Mouse (Mus musculus) E14TG2a.4 (cell line): ENCODE measurements around the gene Odf2.

ENCODE experiments used
- H3K27me3 ChIP-seq: 2 replicates; pipeline ENCODE4 v1.6.1; 2014; ENCODE audit warnings: low read length, control low read depth; ENCODE audit not compliant: insufficient read depth
- H3K36me3 ChIP-seq: 2 replicates; pipeline ENCODE4 v1.6.1; 2014; ENCODE audit warnings: low read length, control low read depth; ENCODE audit not compliant: insufficient read depth
- H3K4me1 ChIP-seq: replicated peaks from 2 replicates; pipeline ENCODE4 v1.6.1; 2014; ENCODE audit warnings: low read depth, low read length, control low read depth
- H3K4me3 ChIP-seq: replicated peaks from 2 replicates; pipeline ENCODE4 v1.5.1; 2014; ENCODE audit warnings: mild to moderate bottlenecking, low read length
- H3K9me3 ChIP-seq: 2 replicates; pipeline ENCODE4 v1.6.1; 2014; ENCODE audit warnings: low read length, control low read depth
- CTCF ChIP-seq: conservative IDR thresholded peaks from 2 replicates; pipeline ENCODE4 v1.5.1; 2014; ENCODE audit warnings: low read length
- NANOG ChIP-seq: IDR thresholded peaks from 2 replicates; pipeline ENCODE4 v1.6.1; 2014; ENCODE audit warnings: borderline replicate concordance, low read length, mixed read lengths
- POU5F1 ChIP-seq: IDR thresholded peaks from 2 replicates; pipeline ENCODE4 v1.6.1; 2014; ENCODE audit warnings: low read length, borderline replicate concordance

Odf2 gene

GRCm38 (mm10) chr2:29934906-29935599, 46.0 kb downstream of the Odf2 start, which contains the start of gene Gle1:
TSS of gene Gle1 (plus strand) at chr2:29935426.
- TF ChIP-seq POU5F1 (no peak), NANOG (no peak), CTCF (0 out of 2 replicates have a peak, but pooled peaks have one; percentile 8)
- Histone ChIP-seq H3K4me3 (peak within 1 kb of the TSS; percentile 99), H3K4me1 (peaks cover 41% of the 10 kb centered on the region)

DNA sequence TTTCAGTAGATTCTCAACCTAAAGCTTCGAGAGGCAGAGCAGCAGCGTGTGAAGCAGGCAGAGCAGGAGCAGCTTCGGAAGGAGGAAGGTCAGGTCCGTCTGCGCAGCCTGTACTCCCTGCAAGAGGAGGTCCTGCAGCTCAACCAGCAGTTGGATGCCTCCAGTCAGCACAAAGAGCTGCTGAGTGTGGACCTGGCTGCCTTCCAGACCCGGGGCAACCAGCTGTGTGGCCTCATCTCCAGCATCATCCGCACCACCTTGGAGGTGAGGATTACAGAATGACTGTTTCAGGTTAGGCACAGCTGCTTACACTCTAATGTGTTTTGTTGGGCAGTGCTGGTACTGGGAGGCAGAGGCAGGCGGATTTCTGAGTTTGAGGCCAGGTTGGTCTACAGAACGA, 51.1 kb downstream of the Odf2 start:
- Histone ChIP-seq H3K36me3 (peaks cover 84% of the 10 kb centered on the region), H3K27me3 (no peaks in the 10 kb centered on the region), H3K9me3 (no peaks in the 10 kb centered on the region), H3K4me1 (peaks cover 39% of the 10 kb centered on the region), H3K4me3 (no peak overlapping the region)
- no peak for TF ChIP-seq CTCF
- no peak for TF ChIP-seq POU5F1
- no peak for TF ChIP-seq NANOG

More at GRCm38 (mm10) chr2:29934906-29935599, 46.0 kb downstream of the Odf2 start, which contains the start of gene Gle1:
- Histone ChIP-seq H3K27me3 (no peaks in the 10 kb centered on the region), H3K36me3 (peaks cover 55% of the 10 kb centered on the region), H3K9me3 (no peaks in the 10 kb centered on the region)

DNA sequence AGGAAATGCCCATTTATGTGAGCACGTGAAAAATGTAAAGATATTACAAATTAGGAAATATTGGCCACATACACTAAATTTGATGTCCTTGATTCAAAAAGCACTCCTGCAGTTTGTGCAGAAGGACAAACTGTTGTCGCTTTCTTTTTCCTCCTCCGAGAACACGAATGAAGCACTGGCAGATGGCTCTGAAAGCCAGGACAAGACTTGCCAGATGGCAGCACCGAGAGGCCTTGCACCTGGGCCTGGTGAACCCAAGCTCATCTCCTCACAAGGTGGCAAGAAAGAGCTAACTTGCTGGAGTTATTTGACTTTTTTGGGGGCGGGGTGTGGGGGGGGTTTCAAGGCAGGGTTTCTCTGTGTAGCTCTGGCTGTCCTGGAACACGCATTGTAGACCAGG, 51.8 kb downstream of the Odf2 start:
- peaks cover 92% of the 10 kb centered on the region for H3K36me3 ChIP-seq
- no peak overlapping the region for H3K4me3 ChIP-seq
- H3K9me3 ChIP-seq, result no peaks in the 10 kb centered on the region
- no peaks in the 10 kb centered on the region for H3K27me3 ChIP-seq
- peaks cover 45% of the 10 kb centered on the region for H3K4me1 ChIP-seq
- no peak for TF ChIP-seq NANOG
- no peak for TF ChIP-seq POU5F1
- no peak for TF ChIP-seq CTCF

DNA sequence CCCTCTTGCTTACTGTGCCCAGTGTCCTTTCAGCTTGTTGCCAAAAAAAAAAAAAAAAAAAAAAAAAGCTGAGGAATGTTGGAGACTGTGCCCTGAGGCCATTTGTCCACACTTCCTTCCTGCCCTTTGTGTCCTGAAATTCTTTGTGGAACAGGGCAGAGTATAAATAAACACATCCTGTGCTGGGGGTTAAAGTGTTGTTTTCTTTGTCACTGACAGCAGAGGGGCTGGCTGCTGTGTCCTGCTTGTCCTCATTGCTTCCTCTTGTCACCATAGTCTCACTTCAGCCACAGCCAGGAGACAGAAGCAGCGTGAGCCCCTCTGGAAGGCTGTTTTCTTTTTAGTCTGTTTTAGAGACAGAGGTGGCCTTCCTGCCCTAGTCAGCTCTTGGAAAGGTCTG, 55.7 kb downstream of the Odf2 start:
- TF ChIP-seq NANOG (no peak), CTCF (no peak), POU5F1 (no peak)
- Histone ChIP-seq H3K27me3 (no peaks in the 10 kb centered on the region), H3K36me3 (peaks cover 98% of the 10 kb centered on the region), H3K9me3 (no peaks in the 10 kb centered on the region), H3K4me3 (no peak overlapping the region), H3K4me1 (peaks cover 16% of the 10 kb centered on the region)

- no peak for TF ChIP-seq NANOG
- TF ChIP-seq CTCF, result no peak
- TF ChIP-seq POU5F1, result no peak
- H3K4me1 ChIP-seq, result peaks cover 13% of the 10 kb centered on the region
Observed at GRCm38 (mm10) chr2:29948896-29949295, 59.9 kb downstream of the Odf2 start.

DNA sequence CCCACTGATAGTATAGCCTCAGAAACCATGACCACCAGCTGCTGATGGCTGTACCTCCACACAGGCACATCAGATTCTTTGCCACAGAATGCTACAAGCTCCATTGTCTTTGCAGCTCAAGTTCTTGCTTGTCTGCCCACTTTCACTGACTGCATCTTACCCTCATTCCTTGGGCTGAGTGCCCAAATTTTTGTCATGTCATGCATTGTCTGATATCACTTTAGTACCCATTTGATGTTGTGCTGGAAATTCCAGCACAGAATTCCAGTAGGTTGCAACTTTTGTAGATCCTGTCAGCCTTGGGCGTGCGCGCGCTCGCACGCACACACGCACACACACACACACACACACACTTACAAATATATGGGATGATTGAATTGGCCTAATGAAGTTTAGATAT, 72.2 kb downstream of the Odf2 start:
- Histone ChIP-seq H3K9me3 (no peaks in the 10 kb centered on the region), H3K4me3 (no peak overlapping the region), H3K36me3 (peaks cover 46% of the 10 kb centered on the region), H3K4me1 (peaks cover 46% of the 10 kb centered on the region), H3K27me3 (no peaks in the 10 kb centered on the region)
- TF ChIP-seq CTCF, result no peak
- TF ChIP-seq POU5F1, result no peak
- TF ChIP-seq NANOG, result no peak

More at GRCm38 (mm10) chr2:29948896-29949295, 59.9 kb downstream of the Odf2 start:
- Histone ChIP-seq H3K9me3 (no peaks in the 10 kb centered on the region), H3K27me3 (no peaks in the 10 kb centered on the region), H3K36me3 (peaks cover 97% of the 10 kb centered on the region), H3K4me3 (no peak overlapping the region)

DNA sequence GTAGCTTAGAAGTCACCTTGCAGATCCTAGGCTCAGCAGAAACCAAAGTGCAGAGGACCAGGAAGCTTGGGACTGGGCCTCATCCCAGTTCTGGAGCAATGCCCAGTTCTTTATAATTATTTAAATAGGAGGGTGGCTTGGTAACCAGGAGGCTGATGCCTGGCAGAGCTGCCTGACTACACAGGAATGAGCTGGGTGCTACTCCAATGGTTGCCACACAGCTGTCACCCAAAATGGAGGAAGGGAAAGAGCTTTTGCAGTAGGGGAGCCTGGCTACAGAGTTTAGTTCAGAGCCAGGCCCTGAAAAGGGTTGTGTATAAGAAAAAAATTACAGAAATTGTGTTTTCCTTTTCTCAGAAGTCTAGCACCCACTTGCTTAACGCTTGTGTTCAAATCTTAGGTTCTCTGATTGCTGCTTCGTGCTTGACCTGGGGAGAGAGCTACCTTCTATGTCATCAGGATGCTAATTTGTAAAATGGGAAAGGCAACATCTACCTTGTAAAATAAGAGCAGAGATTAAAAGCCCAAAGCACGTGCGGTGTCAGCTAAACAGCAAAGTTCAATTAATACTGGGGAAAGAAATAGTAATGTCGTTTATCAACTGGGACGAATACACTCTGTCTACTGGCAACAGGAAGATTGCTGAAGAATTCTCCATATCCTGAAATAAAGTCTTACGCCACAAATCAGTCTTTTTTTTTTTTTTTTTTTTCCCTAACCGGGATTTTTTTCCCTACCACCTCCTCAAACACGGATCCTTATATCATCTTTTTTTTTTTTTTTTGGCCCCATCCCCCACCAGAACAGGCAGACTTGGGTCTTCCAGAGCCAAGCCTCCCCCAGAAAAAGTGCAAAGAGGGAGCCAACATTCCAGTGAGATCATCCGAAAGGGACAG, 75.6 kb downstream of the Odf2 start:
- peak overlapping the region; percentile 93 for H3K4me3 ChIP-seq
- no peaks in the 10 kb centered on the region for H3K27me3 ChIP-seq
- TF ChIP-seq POU5F1, result no peak
- TF ChIP-seq NANOG, result no peak
- TF ChIP-seq CTCF, result no peak
- H3K4me1 ChIP-seq, result peaks cover 75% of the 10 kb centered on the region
- H3K9me3 ChIP-seq, result no peaks in the 10 kb centered on the region
- peaks cover 35% of the 10 kb centered on the region for H3K36me3 ChIP-seq

- H3K9me3 ChIP-seq, result no peaks in the 10 kb centered on the region
- TF ChIP-seq NANOG, result no peak
- TF ChIP-seq CTCF, result no peak
- no peak for TF ChIP-seq POU5F1
- H3K4me3 ChIP-seq, result peak within 1 kb of the TSS; percentile 93
- peaks cover 76% of the 10 kb centered on the region for H3K4me1 ChIP-seq
- H3K36me3 ChIP-seq, result peaks cover 35% of the 10 kb centered on the region
- no peaks in the 10 kb centered on the region for H3K27me3 ChIP-seq
Observed at GRCm38 (mm10) chr2:29965250-29965843, 76.3 kb downstream of the Odf2 start, which contains the start of gene Sptan1. TSS of gene Sptan1 (plus strand) at chr2:29965560.
